Mouse (Mus musculus) erythroid progenitor cell, adult 5-6 weeks (primary cell): ENCODE measurements around the gene Lipt1. TPM values are rescaled to one million over a fixed set of nuclear protein-coding genes. Genes with fewer than 3 reads are reported as not detected.

Experiments used
- ATAC-seq: replicated peaks from 2 replicates; pipeline ENCODE4 v1.8.0; 2016; ENCODE audit warnings: moderate number of reproducible peaks, mild to moderate bottlenecking, moderate TSS enrichment, inconsistent platforms; ENCODE audit not compliant: poor library complexity, low FRiP score, severe bottlenecking
- total RNA-seq, 2 experiments: library from RNA; stranded (forward) in 1 of 2; stranded (reverse) in 1 of 2; fragments of 150-400 nt in 1 of 2; fragments of 186-747, 209-891 nt in 1 of 2; gene quantifications; 2 replicates each; pipeline versions ENCODE4 v1.2.3 to v1.2.4; 2015 to 2017; ENCODE audit warnings: low replicate concordance in 2 of 2

Gene Lipt1
- total RNA-seq, 2 experiments from 2014 or later: 0.38 to 2.5 TPM

DNA sequence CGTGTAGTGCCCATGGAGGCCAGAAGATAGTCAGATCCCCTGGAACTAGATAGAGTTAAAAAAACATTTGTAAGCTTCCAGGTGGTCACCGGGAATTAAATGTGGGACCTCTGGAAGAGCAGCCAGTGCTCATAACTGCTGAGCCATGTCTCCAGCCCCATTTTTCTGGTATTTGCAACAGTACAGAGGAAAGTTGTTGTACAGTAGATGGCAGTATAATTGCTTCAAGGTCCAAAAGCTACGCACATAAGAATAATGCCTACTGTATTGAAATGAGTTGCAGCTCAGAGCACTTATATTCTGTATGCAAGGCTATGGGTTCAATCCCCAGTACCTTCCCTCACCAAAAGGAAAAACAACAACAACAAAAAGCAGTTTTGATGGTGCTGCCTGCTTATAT is 19.9 kb downstream of the Lipt1 start:
- no peak for ATAC-seq

DNA sequence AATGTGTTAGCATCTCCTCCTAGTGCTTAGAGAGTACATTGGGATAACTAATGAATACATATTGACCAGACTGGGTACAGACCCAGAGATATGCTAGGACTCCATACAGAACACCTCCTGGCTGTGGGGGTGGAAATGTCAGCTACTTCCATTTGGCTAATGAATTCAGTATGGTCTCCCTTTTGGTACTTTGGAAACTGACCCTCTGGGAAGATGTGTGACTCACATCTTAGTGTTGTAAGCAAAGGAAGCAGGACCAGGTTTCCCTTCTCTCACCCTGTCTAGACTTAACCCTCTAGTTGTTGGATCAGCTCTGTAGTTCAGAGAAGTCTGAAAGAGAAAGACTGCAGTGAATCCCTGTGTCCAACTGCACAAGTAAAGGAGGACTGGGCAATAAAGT is 23.1 kb downstream of the Lipt1 start:
- no peak for ATAC-seq

DNA sequence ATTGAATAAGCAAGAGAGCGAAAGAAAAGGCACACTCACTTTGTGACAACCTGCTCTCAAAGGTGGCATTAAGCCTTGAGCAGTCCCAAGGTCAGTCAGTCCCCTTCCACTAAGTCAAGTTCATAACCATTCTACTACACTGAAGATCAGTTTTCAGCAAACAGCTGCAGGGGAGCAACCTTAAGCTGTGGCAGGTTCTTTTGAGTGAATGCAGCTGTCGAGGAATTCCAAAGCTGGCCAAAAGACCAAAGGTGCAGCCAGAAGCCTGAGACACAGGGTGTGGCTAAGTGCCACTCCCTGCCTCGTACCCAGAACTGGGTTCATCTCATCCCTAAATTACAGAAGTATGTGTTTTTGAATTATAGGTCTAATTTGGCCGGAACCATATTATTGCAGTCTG is 28.3 kb downstream of the Lipt1 start:
- ATAC-seq: no peak

GRCm38 (mm10) chr1:37900288-37900687 is 28.8 kb downstream of the Lipt1 start:
- no peak for ATAC-seq

DNA sequence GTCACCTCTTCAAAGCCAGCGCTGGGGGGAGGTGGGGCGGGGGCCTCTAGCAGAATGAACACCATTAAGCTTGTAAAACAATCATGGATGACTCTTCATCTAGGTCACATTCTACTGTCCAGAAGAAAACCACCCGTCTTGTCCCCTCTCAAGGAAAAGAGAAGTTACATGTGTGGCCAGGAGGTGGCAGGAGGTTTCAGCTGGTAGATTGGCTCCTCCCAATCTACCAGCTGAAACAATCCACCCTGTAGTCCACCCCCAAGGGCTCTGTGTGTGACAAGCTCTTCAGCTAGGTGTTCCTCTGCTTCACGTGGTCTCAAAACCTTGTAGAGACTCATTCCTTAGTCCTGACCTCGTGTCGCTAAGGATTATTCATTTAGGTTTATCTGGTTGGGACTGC is 31.6 kb downstream of the Lipt1 start:
- no peak for ATAC-seq

DNA sequence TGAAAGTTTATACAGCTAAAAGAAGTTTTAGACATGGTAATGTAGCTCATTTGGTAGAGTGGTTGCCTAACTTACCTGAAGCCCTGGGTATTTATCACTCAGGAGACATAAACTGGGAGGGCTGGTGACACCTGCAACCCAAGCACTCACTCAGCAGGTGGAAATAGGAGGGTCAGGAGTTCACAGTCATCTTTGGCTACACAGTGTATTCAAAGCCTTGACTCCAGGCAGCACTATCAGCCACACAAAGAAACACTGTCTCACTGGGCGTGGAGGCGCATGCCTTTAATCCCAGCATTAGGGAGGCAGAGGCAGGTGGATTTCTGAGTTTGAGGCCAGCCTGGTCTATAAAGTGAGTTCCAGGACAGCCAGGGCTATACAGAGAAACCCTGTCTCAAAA is 41.2 kb downstream of the Lipt1 start:
- no peak for ATAC-seq

GRCm38 (mm10) chr1:37916393-37916792 is 44.9 kb downstream of the Lipt1 start, which contains the start of gene Lyg2:
TSS of gene Lyg2 (minus strand) at chr1:37916493.
- no peak for ATAC-seq

DNA sequence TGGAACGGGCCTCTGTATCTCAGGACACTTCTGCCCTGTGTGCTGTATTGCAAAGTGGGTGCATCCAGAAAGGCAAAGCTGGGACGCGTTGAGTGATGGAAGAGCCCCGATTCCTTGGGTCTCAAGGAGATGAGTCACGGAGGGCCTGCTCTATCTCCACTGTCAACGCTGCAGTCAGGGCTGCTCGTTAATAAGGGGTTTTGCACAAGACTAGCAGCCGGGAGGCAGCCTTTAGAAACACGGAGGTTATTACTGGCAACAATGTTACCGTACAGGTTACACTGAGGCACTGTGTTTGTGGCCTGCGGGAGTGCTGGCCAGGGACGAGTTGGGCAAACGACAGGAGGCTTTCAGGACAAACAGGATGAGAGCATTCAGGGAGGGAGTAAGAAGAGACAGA is 46.1 kb downstream of the Lipt1 start:
- ATAC-seq: no peak

- ATAC-seq: no peak
These were observed 46.6 kb downstream of the Lipt1 start for GRCm38 (mm10) chr1:37918096-37918495.

GRCm38 (mm10) chr1:37922536-37922935 is 51.0 kb downstream of the Lipt1 start:
- ATAC-seq: no peak

Other genes with a start within 250 kb of the Lipt1 start
- 1.8 TPM in 1 of 2 replicates, not detected in the other for gene 2010300C02Rik, start 151.7 kb upstream of the Lipt1 start, total RNA-seq (2015; ENCODE audit: low replicate concordance)
- 0.13 TPM in 1 of 2 replicates, not detected in the other for gene 2010300C02Rik, start 151.7 kb upstream of the Lipt1 start, total RNA-seq (2017; ENCODE audit: low replicate concordance)
- gene Tsga10, start 5.3 kb upstream of the Lipt1 start, total RNA-seq (2015; ENCODE audit: low replicate concordance): 5.4 and 6.8 TPM in 2 replicates
- 1.8 and 2.2 TPM in 2 replicates for gene Tsga10, start 5.3 kb upstream of the Lipt1 start, total RNA-seq (2017; ENCODE audit: low replicate concordance)
- gene Mitd1, start 18.7 kb downstream of the Lipt1 start, total RNA-seq (2015; ENCODE audit: low replicate concordance): 12.2 and 32.1 TPM in 2 replicates
- gene Mitd1, start 18.7 kb downstream of the Lipt1 start, total RNA-seq (2017; ENCODE audit: low replicate concordance): 24.4 and 26.6 TPM in 2 replicates
- 83.0 and 94.1 TPM in 2 replicates for gene Mrpl30, start 18.7 kb downstream of the Lipt1 start, total RNA-seq (2015; ENCODE audit: low replicate concordance)
- 41.1 and 57.8 TPM in 2 replicates for gene Mrpl30, start 18.7 kb downstream of the Lipt1 start, total RNA-seq (2017; ENCODE audit: low replicate concordance)
- not detected in 2 replicates for gene Lyg2, start 44.8 kb downstream of the Lipt1 start, total RNA-seq (2015; ENCODE audit: low replicate concordance)
- gene Lyg2, start 44.8 kb downstream of the Lipt1 start, total RNA-seq (2017; ENCODE audit: low replicate concordance): not detected in 2 replicates
- not detected in 2 replicates for gene Lyg1, start 86.0 kb downstream of the Lipt1 start, total RNA-seq (2015; ENCODE audit: low replicate concordance)
- not detected in 2 replicates for gene Lyg1, start 86.0 kb downstream of the Lipt1 start, total RNA-seq (2017; ENCODE audit: low replicate concordance)
- gene Txndc9, start 126.2 kb downstream of the Lipt1 start, total RNA-seq (2015; ENCODE audit: low replicate concordance): 26.8 and 59.1 TPM in 2 replicates
- 27.0 and 43.0 TPM in 2 replicates for gene Txndc9, start 126.2 kb downstream of the Lipt1 start, total RNA-seq (2017; ENCODE audit: low replicate concordance)
- 14.4 and 14.7 TPM in 2 replicates for gene Eif5b, start 126.3 kb downstream of the Lipt1 start, total RNA-seq (2015; ENCODE audit: low replicate concordance)
- gene Eif5b, start 126.3 kb downstream of the Lipt1 start, total RNA-seq (2017; ENCODE audit: low replicate concordance): 12.9 and 14.9 TPM in 2 replicates